Comparison of ENCODE assay signal across 9 mouse cellular contexts in the genomic region with DNA sequence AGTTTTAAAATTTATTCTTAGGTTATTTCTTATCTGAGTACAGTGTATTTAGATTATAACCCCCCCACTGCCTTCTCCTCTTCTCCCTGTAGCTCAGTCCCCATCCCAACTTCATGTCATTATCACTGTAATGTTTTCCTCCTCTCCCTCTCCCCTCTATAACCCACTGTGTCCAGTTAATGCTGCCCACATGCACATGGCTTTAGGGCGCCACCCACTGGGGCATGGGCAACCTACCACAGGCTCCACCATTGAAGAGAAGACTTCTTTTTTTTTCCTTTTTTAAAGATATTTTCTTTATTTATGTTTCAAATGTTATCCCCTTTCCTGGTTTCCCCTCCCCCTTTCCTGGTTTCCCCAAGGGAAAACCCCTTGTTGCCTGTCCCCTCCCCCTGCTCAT.
DNase-seq lines count a peak whose midpoint lies in the region; ATAC-seq and TF ChIP-seq lines count a peak whose summit lies in the region.
"Had no signal": no experiment of that assay in that cellular context is flagged by ENCODE, and none has a peak within 500 bp of the region (broad histone marks: within the 10 kb centered on the region; RNA-seq: fewer than 3 reads in every experiment).

No protein-coding gene starts in this region.

- H3K4me2 ChIP-seq in lung, postnatal 0 days (replicated peaks; ENCODE audit: low read depth, low read length) = no peak overlapping the region
- H3K4me2 ChIP-seq in forebrain, embryonic 12.5 days = no peak overlapping the region
- H3K4me2 ChIP-seq: liver, embryonic 13.5 days had no signal

- TF ChIP-seq CTCF in cerebellum, adult 2 months (IDR thresholded peaks at IDR 0.05; ENCODE audit: borderline replicate concordance, insufficient read depth, low read depth, low read length) = peak; percentile 58; the same call in 1 of the 2 replicates
- peak; percentile 62 for TF ChIP-seq CTCF in layer of hippocampus, adult 2 months (conservative IDR thresholded peaks at IDR 0.05)
- peak; percentile 65 for TF ChIP-seq CTCF in Patski (IDR thresholded peaks at IDR 0.05)
- TF ChIP-seq CTCF in lung, postnatal 0 days (IDR thresholded peaks at IDR 0.05) = peak; percentile 66

- no peak for ATAC-seq in Patski
- no peak for ATAC-seq in lung, postnatal 0 days
- no peak for ATAC-seq in forebrain, embryonic 12.5 days (ENCODE audit: low FRiP score)

- no peak overlapping the region for H3K4me3 ChIP-seq in cerebellum, adult 2 months (replicated peaks; ENCODE audit: insufficient read depth, low read depth, low read length)
- H3K4me3 ChIP-seq in layer of hippocampus, adult 2 months = no peak overlapping the region
- no peak overlapping the region for H3K4me3 ChIP-seq in lung, postnatal 0 days (ENCODE audit: low read depth, low read length)
- H3K4me3 ChIP-seq in forebrain, embryonic 12.5 days (replicated peaks) = no peak overlapping the region
- H3K4me3 ChIP-seq: liver, embryonic 13.5 days had no signal

- CTCF ChIA-PET in Patski (lab: Charles Lee) = interaction anchor here (0.6 to 1.1 kb wide), 3 partner anchors 12 to 21 kb away, joined by 3 read pairs; no protein-coding TSS in a partner anchor

- no peak overlapping the region for H3K27ac ChIP-seq in cerebellum, adult 2 months (ENCODE audit: insufficient read depth, low read length)
- H3K27ac ChIP-seq in layer of hippocampus, adult 2 months = no peak overlapping the region
- no peak overlapping the region for H3K27ac ChIP-seq in lung, postnatal 0 days (ENCODE audit: low read length)
- H3K27ac ChIP-seq in forebrain, embryonic 12.5 days = no peak overlapping the region
- H3K27ac ChIP-seq: liver, embryonic 13.5 days had no signal

- no peak for TF ChIP-seq POLR2A in cerebellum, adult 2 months (IDR thresholded peaks at IDR 0.05; ENCODE audit: borderline replicate concordance, insufficient read depth, low read length)

- H3K4me1 ChIP-seq in cerebellum, adult 2 months (ENCODE audit: control insufficient read depth, insufficient read depth, low read length) = no peaks in the 10 kb centered on the region
- H3K4me1 ChIP-seq in lung, postnatal 0 days (ENCODE audit: insufficient read depth, low read depth, low read length) = no peaks in the 10 kb centered on the region
- no peaks in the 10 kb centered on the region for H3K4me1 ChIP-seq in forebrain, embryonic 12.5 days
- H3K4me1 ChIP-seq: liver, embryonic 13.5 days had no signal

- no peak for TF ChIP-seq EP300 in lung, postnatal 0 days (IDR thresholded peaks at IDR 0.05)

- H3K9me3 ChIP-seq in lung, postnatal 0 days (ENCODE audit: low read length) = no peaks in the 10 kb centered on the region
- H3K9me3 ChIP-seq in forebrain, embryonic 12.5 days = no peaks in the 10 kb centered on the region
- H3K9me3 ChIP-seq: liver, embryonic 13.5 days had no signal

- H3K9ac ChIP-seq in lung, postnatal 0 days (replicated peaks; ENCODE audit: low read depth) = no peak overlapping the region
- H3K9ac ChIP-seq in forebrain, embryonic 12.5 days = no peak overlapping the region
- H3K9ac ChIP-seq: liver, embryonic 13.5 days had no signal

- in situ Hi-C loops in Patski (cut with MboI; ENCODE audit: low pct_unique_long_range_greater_than_20kb) = no loop called here

- POLR2A ChIA-PET in Patski (lab: Charles Lee) = interaction anchor here (0.6 kb wide), 1 partner anchor 1376 kb away, joined by 6 read pairs; no protein-coding TSS in a partner anchor

- no peaks in the 10 kb centered on the region for H3K36me3 ChIP-seq in lung, postnatal 0 days (ENCODE audit: insufficient read depth, low read length)
- no peaks in the 10 kb centered on the region for H3K36me3 ChIP-seq in forebrain, embryonic 12.5 days (replicated peaks)
- H3K36me3 ChIP-seq: liver, embryonic 13.5 days had no signal

- 89% methylated on average over 1 of the region's 1 CpGs for WGBS in cerebellum, adult 2 months
- 85% methylated on average over 1 of the region's 1 CpGs for WGBS in lung, postnatal 0 days
- WGBS in forebrain, embryonic 12.5 days = 65% methylated on average over 1 of the region's 1 CpGs

- DNase-seq in cerebellum, adult 2 months = no peak
- DNase-seq in cerebellum, adult 11 months = no peak
- no peak for DNase-seq in layer of hippocampus, adult 2 months (ENCODE audit: low spot score in 2 of 2)
- DNase-seq in layer of hippocampus, adult 18-20 months (ENCODE audit: low spot score in 2 of 2) = no peak
- DNase-seq in Patski (ENCODE audit: low read depth, low spot score) = no peak
- no peak for DNase-seq in lung, postnatal 0 days (ENCODE audit: low spot score)
- DNase-seq in left cerebral cortex, adult 9 months (ENCODE audit: low spot score in 2 of 2) = no peak
- DNase-seq: liver, embryonic 13.5 days had no signal

- H3K27me3 ChIP-seq in cerebellum, adult 2 months (ENCODE audit: control insufficient read depth, insufficient read depth, low read length) = no peaks in the 10 kb centered on the region
- no peaks in the 10 kb centered on the region for H3K27me3 ChIP-seq in Patski
- no peaks in the 10 kb centered on the region for H3K27me3 ChIP-seq in lung, postnatal 0 days (replicated peaks; ENCODE audit: insufficient read depth, low read length)
- no peaks in the 10 kb centered on the region for H3K27me3 ChIP-seq in forebrain, embryonic 12.5 days
- H3K27me3 ChIP-seq: liver, embryonic 13.5 days had no signal
